ENCODE assay signal across 40 mouse cellular contexts in genomic region chr2:87776143-87776542, GRCm38 (mm10). TPM values are rescaled to one million over a fixed set of nuclear protein-coding genes. Genes with fewer than 3 reads are reported as not detected.
DNase-seq lines count a peak whose midpoint lies in the region; ATAC-seq and TF ChIP-seq lines count a peak whose summit lies in the region.
"Had no signal": no experiment of that assay in that cellular context is flagged by ENCODE, and none has a peak within 500 bp of the region (broad histone marks: within the 10 kb centered on the region; RNA-seq: fewer than 3 reads in every experiment).

No protein-coding gene starts in this region.

- H3K4me2 ChIP-seq in kidney, postnatal 0 days (ENCODE audit: low read length), result no peak overlapping the region
- H3K4me2 ChIP-seq in kidney, embryonic 16.5 days (replicated peaks; ENCODE audit: low read depth, low read length), result no peak overlapping the region
- H3K4me2 ChIP-seq in liver, embryonic 11.5 days, result no peak overlapping the region
- H3K4me2 ChIP-seq in heart, embryonic 12.5 days, result no peak overlapping the region
- H3K4me2 ChIP-seq: embryonic facial prominence, embryonic 13.5 days; hindbrain, embryonic 14.5 days; lung, embryonic 14.5 days had no signal

- no peaks in the 10 kb centered on the region for H3K27me3 ChIP-seq in kidney, postnatal 0 days (ENCODE audit: insufficient read depth, low read length)
- no peaks in the 10 kb centered on the region for H3K27me3 ChIP-seq in kidney, embryonic 16.5 days (ENCODE audit: insufficient read depth, low read length)
- no peaks in the 10 kb centered on the region for H3K27me3 ChIP-seq in liver, adult 2 months (ENCODE audit: control insufficient read depth, insufficient read depth, low read length)
- H3K27me3 ChIP-seq in liver, embryonic 11.5 days (replicated peaks; ENCODE audit: control insufficient read depth, insufficient read depth, low read length), result no peaks in the 10 kb centered on the region
- H3K27me3 ChIP-seq in heart, embryonic 12.5 days (replicated peaks), result no peaks in the 10 kb centered on the region
- H3K27me3 ChIP-seq: CH12.LX; embryonic facial prominence, embryonic 13.5 days had no signal

- ATAC-seq in kidney, postnatal 0 days (replicated peaks; ENCODE audit: low FRiP score, low read depth), result no peak
- no peak for ATAC-seq in kidney, embryonic 16.5 days (ENCODE audit: low FRiP score, low TSS enrichment)
- ATAC-seq in liver, embryonic 11.5 days (replicated peaks; ENCODE audit: low FRiP score), result no peak
- no peak for ATAC-seq in heart, embryonic 12.5 days (ENCODE audit: insufficient number of reproducible peaks, low FRiP score)
- ATAC-seq: forebrain, embryonic 16.5 days; intestine, postnatal 0 days had no signal

- no peaks in the 10 kb centered on the region; the same call in 1 of the 2 replicates for H3K9me3 ChIP-seq in kidney, postnatal 0 days (replicated peaks; ENCODE audit: low read length)
- H3K9me3 ChIP-seq in kidney, embryonic 16.5 days (ENCODE audit: low read length), result no peaks in the 10 kb centered on the region
- no peaks in the 10 kb centered on the region for H3K9me3 ChIP-seq in liver, embryonic 11.5 days (ENCODE audit: control insufficient read depth, low read length)
- no peaks in the 10 kb centered on the region for H3K9me3 ChIP-seq in heart, embryonic 12.5 days (replicated peaks)
- H3K9me3 ChIP-seq: embryonic facial prominence, embryonic 13.5 days; forebrain, embryonic 10.5 days; heart, embryonic 10.5 days had no signal

- H3K9ac ChIP-seq in kidney, postnatal 0 days (ENCODE audit: low read depth, low read length), result no peak overlapping the region
- no peak overlapping the region for H3K9ac ChIP-seq in kidney, embryonic 16.5 days (replicated peaks; ENCODE audit: low read length)
- H3K9ac ChIP-seq in liver, adult 2 months (ENCODE audit: low read depth, low read length), result no peak overlapping the region
- no peak overlapping the region for H3K9ac ChIP-seq in liver, embryonic 11.5 days (ENCODE audit: low read depth, low read length)
- no peak overlapping the region for H3K9ac ChIP-seq in heart, embryonic 12.5 days
- H3K9ac ChIP-seq: embryonic facial prominence, embryonic 13.5 days; hindbrain, embryonic 14.5 days; liver, embryonic 14.5 days; lung, embryonic 14.5 days had no signal

- no peak for TF ChIP-seq POLR2A in liver, adult 2 months (IDR thresholded peaks at IDR 0.05; ENCODE audit: extremely low read depth, insufficient read depth, low read length)

- 52% methylated on average over 1 of the region's 1 CpGs for WGBS in kidney, postnatal 0 days
- WGBS in kidney, embryonic 16.5 days, result 62% methylated on average over 1 of the region's 1 CpGs
- 36% methylated on average over 1 of the region's 1 CpGs for WGBS in liver, adult 2 months
- 52% methylated on average over 1 of the region's 1 CpGs for WGBS in liver, embryonic 11.5 days
- 53% methylated on average over 1 of the region's 1 CpGs for WGBS in heart, embryonic 12.5 days

- no peaks in the 10 kb centered on the region for H3K36me3 ChIP-seq in kidney, postnatal 0 days (ENCODE audit: insufficient read depth, low read length)
- no peaks in the 10 kb centered on the region for H3K36me3 ChIP-seq in kidney, embryonic 16.5 days (ENCODE audit: insufficient read depth, low read length)
- H3K36me3 ChIP-seq in liver, adult 2 months (ENCODE audit: control insufficient read depth, insufficient read depth, low read length), result no peaks in the 10 kb centered on the region
- no peaks in the 10 kb centered on the region for H3K36me3 ChIP-seq in liver, embryonic 11.5 days (ENCODE audit: control insufficient read depth, insufficient read depth, low read length)
- H3K36me3 ChIP-seq in heart, embryonic 12.5 days, result no peaks in the 10 kb centered on the region
- H3K36me3 ChIP-seq: embryonic facial prominence, embryonic 13.5 days; forebrain, embryonic 10.5 days; heart, embryonic 10.5 days had no signal

- H3K4me1 ChIP-seq in kidney, postnatal 0 days (replicated peaks; ENCODE audit: insufficient read depth, low read length), result no peaks in the 10 kb centered on the region
- H3K4me1 ChIP-seq in kidney, embryonic 16.5 days (ENCODE audit: insufficient read depth, low read length), result no peaks in the 10 kb centered on the region
- no peaks in the 10 kb centered on the region for H3K4me1 ChIP-seq in liver, adult 2 months (ENCODE audit: control insufficient read depth, insufficient read depth, low read length)
- no peaks in the 10 kb centered on the region for H3K4me1 ChIP-seq in liver, embryonic 11.5 days (replicated peaks; ENCODE audit: control insufficient read depth, insufficient read depth, low read length)
- no peaks in the 10 kb centered on the region for H3K4me1 ChIP-seq in heart, embryonic 12.5 days (replicated peaks)
- H3K4me1 ChIP-seq: embryonic facial prominence, embryonic 13.5 days; forebrain, embryonic 10.5 days; heart, embryonic 10.5 days had no signal

- peak; percentile 13; the same call in 1 of the 2 replicates for TF ChIP-seq CTCF in kidney, postnatal 0 days (IDR thresholded peaks at IDR 0.05; ENCODE audit: low read depth)
- no peak for TF ChIP-seq CTCF in liver, adult 2 months (IDR thresholded peaks at IDR 0.05; ENCODE audit: low read depth, low read length)

- H3K27ac ChIP-seq in kidney, postnatal 0 days, result no peak overlapping the region
- no peak overlapping the region for H3K27ac ChIP-seq in kidney, embryonic 16.5 days (ENCODE audit: low read length)
- H3K27ac ChIP-seq in liver, adult 2 months (replicated peaks; ENCODE audit: insufficient read depth, low read depth, low read length), result no peak overlapping the region
- H3K27ac ChIP-seq in liver, embryonic 11.5 days (ENCODE audit: low read depth, low read length), result no peak overlapping the region
- H3K27ac ChIP-seq in heart, embryonic 12.5 days (ENCODE audit: poor library complexity, severe bottlenecking), result no peak overlapping the region
- H3K27ac ChIP-seq: embryonic facial prominence, embryonic 13.5 days; forebrain, embryonic 10.5 days; heart, embryonic 10.5 days; hindbrain, embryonic 14.5 days; liver, embryonic 14.5 days had no signal

- no peak for DNase-seq in kidney, postnatal 0 days (ENCODE audit: low spot score)
- DNase-seq in liver, adult 2 months (ENCODE audit: extremely low read depth, low read depth, low spot score), result peak; percentile 3
- DNase-seq in liver, embryonic 11.5 days (ENCODE audit: low spot score), result no peak
- peak; percentile 4 to 7 for DNase-seq in right cerebral cortex, adult 2 months (ENCODE audit: low spot score in 2 of 2)
- no peak for DNase-seq in right cerebral cortex, postnatal 25 days
- peak; percentile 15 for DNase-seq in telencephalon, adult 2 months (ENCODE audit: low read depth, low spot score)
- DNase-seq: adrenal gland, adult 8-10 months; cerebellum, adult 11 months; cerebellum, adult 9-10 months; gastrocnemius, postnatal 14 days; heart, postnatal 4 days; kidney, adult 9 months; kidney, postnatal 25 days; lung, embryonic 14.5 days; lung, postnatal 14 days; thymus, postnatal 14 days had no signal

- no peaks in the 10 kb centered on the region for H3K79me2 ChIP-seq in liver, adult 2 months (ENCODE audit: control insufficient read depth, insufficient read depth, low read length)

- H3K4me3 ChIP-seq in kidney, postnatal 0 days (replicated peaks; ENCODE audit: low read depth, low read length), result no peak overlapping the region
- H3K4me3 ChIP-seq in kidney, embryonic 16.5 days (ENCODE audit: low read length), result no peak overlapping the region
- no peak overlapping the region for H3K4me3 ChIP-seq in liver, adult 2 months (ENCODE audit: insufficient read depth, low read depth, low read length)
- no peak overlapping the region for H3K4me3 ChIP-seq in liver, embryonic 11.5 days (ENCODE audit: low read depth, low read length)
- H3K4me3 ChIP-seq in heart, embryonic 12.5 days, result no peak overlapping the region
- H3K4me3 ChIP-seq: embryonic facial prominence, embryonic 13.5 days; forebrain, embryonic 10.5 days; heart, embryonic 10.5 days had no signal

RNA-seq across cellular contexts. Expression of gene Olfr152, which starts 3.1 kb away (rescaled TPM):
- polyA plus RNA-seq in kidney, postnatal 0 days (2015; fragmentation: Nextera tagmentation; extraction: Ambion mirVana), result not detected in 2 replicates
- polyA plus RNA-seq in kidney, embryonic 16.5 days (2015; fragmentation: Nextera tagmentation; extraction: Ambion mirVana), result not detected in 2 replicates
- total RNA-seq in liver, adult 2 months (2014; rRNA removed), result not detected in 2 replicates
- polyA plus RNA-seq in liver, adult 2 months (2012; rRNA removed), result not detected in 2 replicates
- not detected in 2 replicates for polyA plus RNA-seq in liver, embryonic 11.5 days (2014; fragmentation: Nextera tagmentation; extraction: Ambion mirVana)
- not detected in 2 replicates for polyA plus RNA-seq in heart, embryonic 12.5 days (2016; fragmentation: Nextera tagmentation; extraction: Ambion mirVana)
- total RNA-seq: adrenal gland, adult 8-10 months; adrenal gland, postnatal 4 days; CH12.LX; common myeloid progenitor, adult 5-6 weeks; ES-E14; gastrocnemius, postnatal 14 days; granulocyte monocyte progenitor cell, adult 5-6 weeks; heart, postnatal 4 days; layer of hippocampus, adult 18-20 months; left cerebral cortex, adult 18-20 months; left cerebral cortex, postnatal 36 days had no signal
- polyA plus RNA-seq: C2C12; embryonic facial prominence, embryonic 13.5 days; forebrain, embryonic 10.5 days; forebrain, embryonic 16.5 days; heart, embryonic 10.5 days; heart, embryonic 16.5 days; hindbrain, embryonic 14.5 days; intestine, postnatal 0 days; limb, embryonic 14.5 days; liver, embryonic 14.5 days; lung, embryonic 14.5 days; neural tube, embryonic 14.5 days; small intestine, adult 2 months; stomach, embryonic 14.5 days; urinary bladder, adult 2 months had no signal

RNA-seq across cellular contexts. Expression of gene Olfr1141, which starts 22.4 kb away (rescaled TPM):
- not detected in 2 replicates for polyA plus RNA-seq in kidney, postnatal 0 days (2015; fragmentation: Nextera tagmentation; extraction: Ambion mirVana)
- polyA plus RNA-seq in kidney, embryonic 16.5 days (2015; fragmentation: Nextera tagmentation; extraction: Ambion mirVana), result not detected in 2 replicates
- not detected in 2 replicates for total RNA-seq in liver, adult 2 months (2014; rRNA removed)
- not detected in 2 replicates for polyA plus RNA-seq in liver, adult 2 months (2012; rRNA removed)
- polyA plus RNA-seq in liver, embryonic 11.5 days (2014; fragmentation: Nextera tagmentation; extraction: Ambion mirVana), result not detected in 2 replicates
- polyA plus RNA-seq in heart, embryonic 12.5 days (2016; fragmentation: Nextera tagmentation; extraction: Ambion mirVana), result not detected in 2 replicates
- total RNA-seq: adrenal gland, adult 8-10 months; adrenal gland, postnatal 4 days; CH12.LX; common myeloid progenitor, adult 5-6 weeks; ES-E14; gastrocnemius, postnatal 14 days; granulocyte monocyte progenitor cell, adult 5-6 weeks; heart, postnatal 4 days; layer of hippocampus, adult 18-20 months; left cerebral cortex, adult 18-20 months; left cerebral cortex, postnatal 36 days had no signal
- polyA plus RNA-seq: C2C12; embryonic facial prominence, embryonic 13.5 days; forebrain, embryonic 10.5 days; forebrain, embryonic 16.5 days; heart, embryonic 10.5 days; heart, embryonic 16.5 days; hindbrain, embryonic 14.5 days; intestine, postnatal 0 days; limb, embryonic 14.5 days; liver, embryonic 14.5 days; lung, embryonic 14.5 days; neural tube, embryonic 14.5 days; small intestine, adult 2 months; stomach, embryonic 14.5 days; urinary bladder, adult 2 months had no signal

RNA-seq across cellular contexts. Expression of gene Olfr1143, which starts 24.2 kb away (rescaled TPM):
- polyA plus RNA-seq in kidney, postnatal 0 days (2015; fragmentation: Nextera tagmentation; extraction: Ambion mirVana), result not detected in 2 replicates
- not detected in 2 replicates for polyA plus RNA-seq in kidney, embryonic 16.5 days (2015; fragmentation: Nextera tagmentation; extraction: Ambion mirVana)
- not detected in 2 replicates for total RNA-seq in liver, adult 2 months (2014; rRNA removed)
- polyA plus RNA-seq in liver, adult 2 months (2012; rRNA removed), result not detected in 2 replicates
- not detected in 2 replicates for polyA plus RNA-seq in liver, embryonic 11.5 days (2014; fragmentation: Nextera tagmentation; extraction: Ambion mirVana)
- not detected in 2 replicates for polyA plus RNA-seq in heart, embryonic 12.5 days (2016; fragmentation: Nextera tagmentation; extraction: Ambion mirVana)
- total RNA-seq: adrenal gland, adult 8-10 months; adrenal gland, postnatal 4 days; CH12.LX; common myeloid progenitor, adult 5-6 weeks; ES-E14; gastrocnemius, postnatal 14 days; granulocyte monocyte progenitor cell, adult 5-6 weeks; heart, postnatal 4 days; layer of hippocampus, adult 18-20 months; left cerebral cortex, adult 18-20 months; left cerebral cortex, postnatal 36 days had no signal
- polyA plus RNA-seq: C2C12; embryonic facial prominence, embryonic 13.5 days; forebrain, embryonic 10.5 days; forebrain, embryonic 16.5 days; heart, embryonic 10.5 days; heart, embryonic 16.5 days; hindbrain, embryonic 14.5 days; intestine, postnatal 0 days; limb, embryonic 14.5 days; liver, embryonic 14.5 days; lung, embryonic 14.5 days; neural tube, embryonic 14.5 days; small intestine, adult 2 months; stomach, embryonic 14.5 days; urinary bladder, adult 2 months had no signal

RNA-seq across cellular contexts. Expression of gene Olfr1140, which starts 32.6 kb away (rescaled TPM):
- not detected in 2 replicates for polyA plus RNA-seq in kidney, postnatal 0 days (2015; fragmentation: Nextera tagmentation; extraction: Ambion mirVana)
- polyA plus RNA-seq in kidney, embryonic 16.5 days (2015; fragmentation: Nextera tagmentation; extraction: Ambion mirVana), result not detected in 2 replicates
- total RNA-seq in liver, adult 2 months (2014; rRNA removed), result not detected in 2 replicates
- polyA plus RNA-seq in liver, adult 2 months (2012; rRNA removed), result not detected in 2 replicates
- polyA plus RNA-seq in liver, embryonic 11.5 days (2014; fragmentation: Nextera tagmentation; extraction: Ambion mirVana), result not detected in 2 replicates
- polyA plus RNA-seq in heart, embryonic 12.5 days (2016; fragmentation: Nextera tagmentation; extraction: Ambion mirVana), result not detected in 2 replicates
- total RNA-seq: adrenal gland, adult 8-10 months; adrenal gland, postnatal 4 days; CH12.LX; common myeloid progenitor, adult 5-6 weeks; ES-E14; gastrocnemius, postnatal 14 days; granulocyte monocyte progenitor cell, adult 5-6 weeks; heart, postnatal 4 days; layer of hippocampus, adult 18-20 months; left cerebral cortex, adult 18-20 months; left cerebral cortex, postnatal 36 days had no signal
- polyA plus RNA-seq: C2C12; embryonic facial prominence, embryonic 13.5 days; forebrain, embryonic 10.5 days; forebrain, embryonic 16.5 days; heart, embryonic 10.5 days; heart, embryonic 16.5 days; hindbrain, embryonic 14.5 days; intestine, postnatal 0 days; limb, embryonic 14.5 days; liver, embryonic 14.5 days; lung, embryonic 14.5 days; neural tube, embryonic 14.5 days; small intestine, adult 2 months; stomach, embryonic 14.5 days; urinary bladder, adult 2 months had no signal

RNA-seq across cellular contexts. Expression of gene Olfr1145, which starts 33.5 kb away (rescaled TPM):
- polyA plus RNA-seq in kidney, postnatal 0 days (2015; fragmentation: Nextera tagmentation; extraction: Ambion mirVana), result not detected in 2 replicates
- polyA plus RNA-seq in kidney, embryonic 16.5 days (2015; fragmentation: Nextera tagmentation; extraction: Ambion mirVana), result not detected in 2 replicates
- total RNA-seq in liver, adult 2 months (2014; rRNA removed), result not detected in 2 replicates
- not detected in 2 replicates for polyA plus RNA-seq in liver, adult 2 months (2012; rRNA removed)
- polyA plus RNA-seq in liver, embryonic 11.5 days (2014; fragmentation: Nextera tagmentation; extraction: Ambion mirVana), result not detected in 2 replicates
- polyA plus RNA-seq in heart, embryonic 12.5 days (2016; fragmentation: Nextera tagmentation; extraction: Ambion mirVana), result not detected in 2 replicates
- total RNA-seq: adrenal gland, adult 8-10 months; adrenal gland, postnatal 4 days; CH12.LX; common myeloid progenitor, adult 5-6 weeks; ES-E14; gastrocnemius, postnatal 14 days; granulocyte monocyte progenitor cell, adult 5-6 weeks; heart, postnatal 4 days; layer of hippocampus, adult 18-20 months; left cerebral cortex, adult 18-20 months; left cerebral cortex, postnatal 36 days had no signal
- polyA plus RNA-seq: C2C12; embryonic facial prominence, embryonic 13.5 days; forebrain, embryonic 10.5 days; forebrain, embryonic 16.5 days; heart, embryonic 10.5 days; heart, embryonic 16.5 days; hindbrain, embryonic 14.5 days; intestine, postnatal 0 days; limb, embryonic 14.5 days; liver, embryonic 14.5 days; lung, embryonic 14.5 days; neural tube, embryonic 14.5 days; small intestine, adult 2 months; stomach, embryonic 14.5 days; urinary bladder, adult 2 months had no signal

Comparison
In these comparisons a context has a peak if more than half of its experiments do, and no peak if none do; other contexts are left out.
1. DNase-seq: peak in liver, adult 2 months (single experiment), right cerebral cortex, adult 2 months (2 of 2) and telencephalon, adult 2 months (single experiment); none in kidney, postnatal 0 days (single experiment), liver, embryonic 11.5 days (single experiment) and right cerebral cortex, postnatal 25 days (single experiment).